18 mouse cellular contexts compared by ENCODE assay signal in genomic region chr2:43923863-43924340, GRCm38 (mm10).
"Had no signal": no experiment of that assay in that cellular context is flagged by ENCODE, and none has a peak within 500 bp of the region (broad histone marks: within the 10 kb centered on the region; RNA-seq: fewer than 3 reads in every experiment).

No protein-coding gene starts in this region.

- H3K27ac ChIP-seq: lung, embryonic 15.5 days; macrophage; midbrain, embryonic 13.5 days; midbrain, embryonic 15.5 days; neural tube, embryonic 12.5 days; stomach, embryonic 15.5 days; stomach, postnatal 0 days had no signal

- H3K36me3 ChIP-seq: lung, embryonic 15.5 days; midbrain, embryonic 13.5 days; midbrain, embryonic 15.5 days; neural tube, embryonic 12.5 days; stomach, embryonic 15.5 days had no signal

- ATAC-seq: liver, postnatal 0 days; lung, postnatal 0 days; midbrain, embryonic 13.5 days; midbrain, embryonic 15.5 days had no signal

- H3K4me2 ChIP-seq: lung, embryonic 15.5 days; midbrain, embryonic 11.5 days; midbrain, embryonic 13.5 days; midbrain, embryonic 15.5 days; neural tube, embryonic 12.5 days; stomach, embryonic 15.5 days had no signal

- H3K4me3 ChIP-seq: lung, embryonic 15.5 days; megakaryocyte, embryonic 14.5 days; midbrain, embryonic 13.5 days; midbrain, embryonic 15.5 days; neural tube, embryonic 12.5 days; stomach, embryonic 15.5 days had no signal

- H3K9ac ChIP-seq: liver, postnatal 0 days; lung, embryonic 15.5 days; midbrain, embryonic 13.5 days; midbrain, embryonic 15.5 days; neural tube, embryonic 12.5 days; stomach, embryonic 15.5 days had no signal

- DNase-seq: liver, postnatal 0 days; lung, adult 2 months; lung, postnatal 14 days; lung, postnatal 36 days; right cerebral cortex, postnatal 14 days; thymus, adult 18-20 months; thymus, postnatal 14 days; thymus, postnatal 4 days had no signal

- H3K27me3 ChIP-seq: lung, embryonic 15.5 days; megakaryocyte, embryonic 14.5 days; midbrain, embryonic 13.5 days; midbrain, embryonic 15.5 days; neural tube, embryonic 12.5 days; stomach, embryonic 15.5 days had no signal

- H3K4me1 ChIP-seq: lung, embryonic 15.5 days; megakaryocyte, embryonic 14.5 days; midbrain, embryonic 13.5 days; midbrain, embryonic 15.5 days; neural tube, embryonic 12.5 days; stomach, embryonic 15.5 days had no signal

- H3K9me3 ChIP-seq: lung, embryonic 15.5 days; midbrain, embryonic 13.5 days; midbrain, embryonic 15.5 days; neural tube, embryonic 12.5 days; stomach, embryonic 15.5 days had no signal
